In genomic region chr11:106364712-106365111, GRCm38 (mm10) we compare ENCODE assay signal across 9 mouse cellular contexts. TPM values are rescaled to one million over a fixed set of nuclear protein-coding genes. Genes with fewer than 3 reads are reported as not detected.
DNase-seq lines count a peak whose midpoint lies in the region; ATAC-seq lines count a peak whose summit lies in the region.
"Had no signal": no experiment of that assay in that cellular context is flagged by ENCODE, and none has a peak within 500 bp of the region (broad histone marks: within the 10 kb centered on the region; RNA-seq: fewer than 3 reads in every experiment).

No protein-coding gene starts in this region.

- 10% methylated on average over 11 of the region's 11 CpGs for WGBS in limb, embryonic 11.5 days
- WGBS in limb, embryonic 10.5 days: 7% methylated on average over 11 of the region's 11 CpGs
- WGBS in embryonic facial prominence, embryonic 15.5 days: 11% methylated on average over 11 of the region's 11 CpGs
- WGBS in heart, embryonic 13.5 days: 6% methylated on average over 11 of the region's 11 CpGs

- ATAC-seq in limb, embryonic 11.5 days (ENCODE audit: insufficient number of reproducible peaks, low FRiP score, low TSS enrichment, low read depth): no peak
- ATAC-seq in embryonic facial prominence, embryonic 15.5 days (ENCODE audit: insufficient number of reproducible peaks, low FRiP score, low TSS enrichment, low read depth): peak; percentile 31; the same call in 1 of the 2 replicates
- no peak for ATAC-seq in heart, embryonic 13.5 days (ENCODE audit: extremely low read depth, insufficient number of reproducible peaks, low FRiP score, low TSS enrichment)
- peak; percentile 69 for ATAC-seq in megakaryocyte, adult 5-6 weeks (ENCODE audit: poor library complexity, severe bottlenecking)
- no peak for ATAC-seq in CD4-positive, CD25-positive, alpha-beta regulatory T cell, adult 4 months

- no peaks in the 10 kb centered on the region for H3K36me3 ChIP-seq in limb, embryonic 11.5 days (ENCODE audit: control insufficient read depth, insufficient read depth, low read length)
- no peaks in the 10 kb centered on the region for H3K36me3 ChIP-seq in limb, embryonic 10.5 days
- no peaks in the 10 kb centered on the region for H3K36me3 ChIP-seq in embryonic facial prominence, embryonic 15.5 days
- H3K36me3 ChIP-seq in heart, embryonic 13.5 days: no peaks in the 10 kb centered on the region

- no peak overlapping the region for H3K27ac ChIP-seq in limb, embryonic 11.5 days (replicated peaks; ENCODE audit: low read depth, low read length)
- H3K27ac ChIP-seq in limb, embryonic 10.5 days: no peak overlapping the region
- no peak overlapping the region for H3K27ac ChIP-seq in embryonic facial prominence, embryonic 15.5 days (replicated peaks)
- 0 out of 2 replicates have a peak overlapping the region, but pooled peaks have one; percentile 13 for H3K27ac ChIP-seq in heart, embryonic 13.5 days (replicated peaks)

- H3K27me3 ChIP-seq in limb, embryonic 11.5 days (ENCODE audit: control insufficient read depth, insufficient read depth, low read length): no peaks in the 10 kb centered on the region
- peaks cover 18% of the 10 kb centered on the region for H3K27me3 ChIP-seq in limb, embryonic 10.5 days (ENCODE audit: low read depth, poor library complexity, severe bottlenecking)
- no peaks in the 10 kb centered on the region for H3K27me3 ChIP-seq in embryonic facial prominence, embryonic 15.5 days
- no peaks in the 10 kb centered on the region for H3K27me3 ChIP-seq in heart, embryonic 13.5 days (replicated peaks)

- no peaks in the 10 kb centered on the region for H3K4me1 ChIP-seq in limb, embryonic 11.5 days (ENCODE audit: control insufficient read depth, insufficient read depth, low read length)
- peaks cover 13% of the 10 kb centered on the region for H3K4me1 ChIP-seq in limb, embryonic 10.5 days
- H3K4me1 ChIP-seq in embryonic facial prominence, embryonic 15.5 days: peaks cover 18% of the 10 kb centered on the region
- peaks cover 22% of the 10 kb centered on the region for H3K4me1 ChIP-seq in heart, embryonic 13.5 days

- no peaks in the 10 kb centered on the region for H3K9me3 ChIP-seq in limb, embryonic 11.5 days (ENCODE audit: control insufficient read depth, low read length)
- no peaks in the 10 kb centered on the region for H3K9me3 ChIP-seq in limb, embryonic 10.5 days (replicated peaks)
- no peaks in the 10 kb centered on the region for H3K9me3 ChIP-seq in embryonic facial prominence, embryonic 15.5 days (replicated peaks)
- H3K9me3 ChIP-seq in heart, embryonic 13.5 days: no peaks in the 10 kb centered on the region

- DNase-seq in limb, embryonic 11.5 days (ENCODE audit: low spot score): no peak
- DNase-seq in limb, embryonic 10.5 days (ENCODE audit: low spot score): no peak
- no peak for DNase-seq in spleen, postnatal 36 days (ENCODE audit: low spot score in 2 of 2)
- DNase-seq in layer of hippocampus, adult 9-11 months: no peak

- 0 out of 2 replicates have a peak overlapping the region, but pooled peaks have one; percentile 1 for H3K4me2 ChIP-seq in limb, embryonic 11.5 days (ENCODE audit: low read depth, severe bottlenecking)
- peak overlapping the region; percentile 27; the same call in 1 of the 2 replicates for H3K4me2 ChIP-seq in embryonic facial prominence, embryonic 15.5 days (replicated peaks)
- peak overlapping the region; percentile 57 for H3K4me2 ChIP-seq in heart, embryonic 13.5 days

- no peak overlapping the region for H3K4me3 ChIP-seq in limb, embryonic 11.5 days (ENCODE audit: low read depth, low read length)
- no peak overlapping the region for H3K4me3 ChIP-seq in limb, embryonic 10.5 days
- H3K4me3 ChIP-seq in embryonic facial prominence, embryonic 15.5 days (replicated peaks): no peak overlapping the region
- H3K4me3 ChIP-seq in heart, embryonic 13.5 days: 0 out of 2 replicates have a peak overlapping the region, but pooled peaks have one; percentile 27

- no peak overlapping the region; the same call in 1 of the 2 replicates for H3K9ac ChIP-seq in limb, embryonic 11.5 days (ENCODE audit: low read length)
- H3K9ac ChIP-seq in embryonic facial prominence, embryonic 15.5 days: no peak overlapping the region
- peak overlapping the region; percentile 69 for H3K9ac ChIP-seq in heart, embryonic 13.5 days

RNA-seq across cellular contexts. Expression of gene Prr29, which starts 0.6 kb away (rescaled TPM):
- polyA plus RNA-seq in limb, embryonic 11.5 days (2014; fragmentation: Nextera tagmentation; extraction: Ambion mirVana): not detected in 2 replicates
- polyA plus RNA-seq in limb, embryonic 10.5 days (2016; fragmentation: Nextera tagmentation; extraction: Ambion mirVana): not detected in 2 replicates
- 2.9 and 4.7 TPM in 2 replicates for polyA plus RNA-seq in embryonic facial prominence, embryonic 15.5 days (2015; fragmentation: Nextera tagmentation; extraction: Ambion mirVana)
- 0.15 and 0.27 TPM in 2 replicates for polyA plus RNA-seq in heart, embryonic 13.5 days (2015; fragmentation: Nextera tagmentation; extraction: Ambion mirVana)
- not detected in 2 replicates for total RNA-seq in megakaryocyte, adult 5-6 weeks (2015)
- total RNA-seq in megakaryocyte, adult 5-6 weeks (2017): not detected in 2 replicates
- under 1 TPM in 1 of 2 experiments, not detected in 1; 0.43 TPM for polyA plus RNA-seq in CD4-positive, CD25-positive, alpha-beta regulatory T cell, adult 4 months (2017; shearing (Covaris generic))
- total RNA-seq: left cerebral cortex, postnatal 25 days had no signal

RNA-seq across cellular contexts. Expression of gene Scn4a, which starts 11.6 kb away (rescaled TPM):
- 0.13 and 0.23 TPM in 2 replicates for polyA plus RNA-seq in limb, embryonic 11.5 days (2014; fragmentation: Nextera tagmentation; extraction: Ambion mirVana)
- 0.03 TPM in 1 of 2 replicates, not detected in the other for polyA plus RNA-seq in limb, embryonic 10.5 days (2016; fragmentation: Nextera tagmentation; extraction: Ambion mirVana)
- 0.59 and 0.68 TPM in 2 replicates for polyA plus RNA-seq in embryonic facial prominence, embryonic 15.5 days (2015; fragmentation: Nextera tagmentation; extraction: Ambion mirVana)
- polyA plus RNA-seq in heart, embryonic 13.5 days (2015; fragmentation: Nextera tagmentation; extraction: Ambion mirVana): 0.03 and 0.08 TPM in 2 replicates
- total RNA-seq in megakaryocyte, adult 5-6 weeks (2015): 0.07 TPM in 1 of 2 replicates, not detected in the other
- total RNA-seq in megakaryocyte, adult 5-6 weeks (2017): not detected in 2 replicates
- polyA plus RNA-seq in CD4-positive, CD25-positive, alpha-beta regulatory T cell, adult 4 months (2017; shearing (Covaris generic)): under 1 TPM in 1 of 2 experiments, not detected in 1; 0.14 TPM
- total RNA-seq: left cerebral cortex, postnatal 25 days had no signal

RNA-seq across cellular contexts. Expression of gene Icam2, which starts 23.2 kb away (rescaled TPM):
- 24.5 and 26.8 TPM in 2 replicates for polyA plus RNA-seq in limb, embryonic 11.5 days (2014; fragmentation: Nextera tagmentation; extraction: Ambion mirVana)
- 21.8 and 24.7 TPM in 2 replicates for polyA plus RNA-seq in limb, embryonic 10.5 days (2016; fragmentation: Nextera tagmentation; extraction: Ambion mirVana)
- polyA plus RNA-seq in embryonic facial prominence, embryonic 15.5 days (2015; fragmentation: Nextera tagmentation; extraction: Ambion mirVana): 39.4 and 43.2 TPM in 2 replicates
- 77.7 and 86.1 TPM in 2 replicates for polyA plus RNA-seq in heart, embryonic 13.5 days (2015; fragmentation: Nextera tagmentation; extraction: Ambion mirVana)
- total RNA-seq in megakaryocyte, adult 5-6 weeks (2015): 24.5 and 28.2 TPM in 2 replicates
- 49.3 and 62.2 TPM in 2 replicates for total RNA-seq in megakaryocyte, adult 5-6 weeks (2017)
- 100 to 1,000 TPM; 132 to 138 TPM for polyA plus RNA-seq in CD4-positive, CD25-positive, alpha-beta regulatory T cell, adult 4 months (2017; shearing (Covaris generic))

RNA-seq across cellular contexts. Expression of gene Cd79b, which starts 50.1 kb away (rescaled TPM):
- polyA plus RNA-seq in limb, embryonic 11.5 days (2014; fragmentation: Nextera tagmentation; extraction: Ambion mirVana): 2.1 and 2.3 TPM in 2 replicates
- 2.4 and 2.6 TPM in 2 replicates for polyA plus RNA-seq in limb, embryonic 10.5 days (2016; fragmentation: Nextera tagmentation; extraction: Ambion mirVana)
- 2.3 and 3.4 TPM in 2 replicates for polyA plus RNA-seq in embryonic facial prominence, embryonic 15.5 days (2015; fragmentation: Nextera tagmentation; extraction: Ambion mirVana)
- polyA plus RNA-seq in heart, embryonic 13.5 days (2015; fragmentation: Nextera tagmentation; extraction: Ambion mirVana): 1.2 TPM in 2 replicates
- 29.3 and 35.4 TPM in 2 replicates for total RNA-seq in megakaryocyte, adult 5-6 weeks (2015)
- 12.6 and 15.4 TPM in 2 replicates for total RNA-seq in megakaryocyte, adult 5-6 weeks (2017)
- polyA plus RNA-seq in CD4-positive, CD25-positive, alpha-beta regulatory T cell, adult 4 months (2017; shearing (Covaris generic)): 10 to 100 TPM; 44.8 to 77.1 TPM

Comparison
In these comparisons a context has a peak if more than half of its experiments do, and no peak if none do; other contexts are left out.
1. ATAC-seq: peak in embryonic facial prominence, embryonic 15.5 days (single experiment) and megakaryocyte, adult 5-6 weeks (single experiment); none in limb, embryonic 11.5 days (single experiment), heart, embryonic 13.5 days (single experiment) and CD4-positive, CD25-positive, alpha-beta regulatory T cell, adult 4 months (single experiment).
2. H3K4me2 ChIP-seq: peak in every context shown above with its lines; median percentile 57 in heart, embryonic 13.5 days; 27 in embryonic facial prominence, embryonic 15.5 days; 1 in limb, embryonic 11.5 days.